Mouse (Mus musculus) cerebellum, adult 2 months (tissue): ENCODE measurements around the gene Olfr1418. TPM values are rescaled to one million over a fixed set of nuclear protein-coding genes. Genes with fewer than 3 reads are reported as not detected.

Source experiments
- DNase-seq, 2 experiments: peaks; one replicate each; pipeline ENCODE4 v3.0.0; 2021
- H3K27ac ChIP-seq: fragments of 200-500 bp; 2 replicates; pipeline ENCODE4 v1.5.1; 2012; ENCODE audit warnings: low read length, control low read depth, inconsistent platforms; ENCODE audit not compliant: insufficient read depth
- H3K27me3 ChIP-seq: fragments of 200-500 bp; 2 replicates; pipeline ENCODE4 v1.6.1; 2012; ENCODE audit warnings: inconsistent platforms, mild to moderate bottlenecking, low read length, moderate library complexity; ENCODE audit not compliant: control insufficient read depth, insufficient read depth
- H3K4me1 ChIP-seq: fragments of 200-500 bp; 2 replicates; pipeline ENCODE4 v1.6.1; 2011; ENCODE audit warnings: low read length; ENCODE audit not compliant: control insufficient read depth, insufficient read depth
- H3K4me3 ChIP-seq: fragments of 200-500 bp; replicated peaks from 2 replicates; pipeline ENCODE3; 2011; ENCODE audit warnings: mild to moderate bottlenecking, low read depth, low read length, control low read depth; ENCODE audit not compliant: insufficient read depth
- CTCF ChIP-seq: fragments of 200-500 bp; IDR thresholded peaks from 2 replicates; pipeline ENCODE4 v1.5.1; 2011; ENCODE audit warnings: low read depth, mild to moderate bottlenecking, control low read depth, low read length, moderate library complexity, borderline replicate concordance; ENCODE audit not compliant: insufficient read depth
- POLR2A ChIP-seq: fragments of 200-500 bp; IDR thresholded peaks from 2 replicates; pipeline ENCODE4 v1.6.1; 2011; ENCODE audit warnings: low read length, control low read depth, borderline replicate concordance; ENCODE audit not compliant: insufficient read depth
- WGBS: fragments of 180-500 bp; shearing (Covaris S2); methylation state at CpG from one replicate; pipeline ENCODE4 v1.1.7; 2018; 5-methylcytosine and 5-hydroxymethylcytosine counted together
- polyA plus RNA-seq: library from polyadenylated mRNA; depleted of rRNA; stranded (reverse); fragments of >200 nt; gene quantifications from 2 replicates; pipeline ENCODE4 v1.2.3, GENCODE M21; 2012

The Olfr1418 gene
- polyA plus RNA-seq, 1 experiment: not detected

DNA sequence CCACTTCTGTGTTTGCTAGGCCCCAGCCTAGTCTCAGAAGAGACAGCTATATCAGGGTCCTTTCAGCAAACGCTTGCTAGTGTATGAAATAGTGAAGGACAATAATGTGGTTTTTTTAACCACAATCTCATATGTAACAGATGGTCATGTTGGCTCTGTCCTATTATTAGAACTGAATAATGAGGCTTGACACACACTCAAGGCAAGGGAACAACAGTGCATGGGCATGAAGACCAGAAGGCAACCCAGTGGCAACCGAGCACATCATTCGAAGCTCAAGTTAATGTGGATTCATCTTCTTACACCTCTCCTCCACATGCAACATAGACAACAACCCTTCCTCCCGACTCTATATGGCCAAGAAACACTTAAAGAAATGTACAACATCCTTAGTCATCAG is 14.5 kb downstream of the Olfr1418 start:
- TF ChIP-seq POLR2A (no peak), CTCF (no peak)
- H3K4me1 ChIP-seq: peaks cover 3% of the 10 kb centered on the region; the same call in 1 of the 2 replicates
- peak in 1 of 2 experiments; percentile 19 for DNase-seq
- 31% methylated on average over 4 of the region's 4 CpGs for WGBS
- no peak overlapping the region for H3K4me3 ChIP-seq
- no peak overlapping the region for H3K27ac ChIP-seq
- H3K27me3 ChIP-seq: no peaks in the 10 kb centered on the region

DNA sequence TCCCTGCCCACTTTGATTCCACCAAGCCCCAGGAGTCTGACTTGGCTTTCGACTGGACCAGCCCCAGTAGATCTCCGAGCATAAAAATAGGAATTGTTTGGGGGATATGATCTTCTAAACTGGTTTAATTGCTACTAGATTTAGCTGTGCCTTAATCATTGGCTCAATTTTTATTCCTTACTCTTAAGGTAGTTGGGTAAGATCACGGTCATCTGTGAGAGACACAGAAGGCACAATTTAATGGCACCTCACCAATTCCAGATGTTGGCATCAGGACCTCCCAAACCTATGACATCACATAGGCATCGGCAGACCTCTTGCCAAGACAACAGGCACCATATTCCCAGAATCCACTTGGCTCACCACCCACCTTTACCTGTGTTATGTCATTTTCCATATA is 21.7 kb downstream of the Olfr1418 start, which contains the start of gene Olfr1417:
Gene Olfr1417, minus strand, starts transcription at position 101 of the 400 bp plus-strand sequence.
- Histone ChIP-seq H3K4me1 (no peaks in the 10 kb centered on the region), H3K27me3 (no peaks in the 10 kb centered on the region), H3K27ac (no peak within 1 kb of the TSS), H3K4me3 (no peak within 1 kb of the TSS)
- no peak for DNase-seq
- TF ChIP-seq POLR2A: no peak
- no peak for TF ChIP-seq CTCF
- 90% methylated on average over 4 of the region's 4 CpGs for WGBS

DNA sequence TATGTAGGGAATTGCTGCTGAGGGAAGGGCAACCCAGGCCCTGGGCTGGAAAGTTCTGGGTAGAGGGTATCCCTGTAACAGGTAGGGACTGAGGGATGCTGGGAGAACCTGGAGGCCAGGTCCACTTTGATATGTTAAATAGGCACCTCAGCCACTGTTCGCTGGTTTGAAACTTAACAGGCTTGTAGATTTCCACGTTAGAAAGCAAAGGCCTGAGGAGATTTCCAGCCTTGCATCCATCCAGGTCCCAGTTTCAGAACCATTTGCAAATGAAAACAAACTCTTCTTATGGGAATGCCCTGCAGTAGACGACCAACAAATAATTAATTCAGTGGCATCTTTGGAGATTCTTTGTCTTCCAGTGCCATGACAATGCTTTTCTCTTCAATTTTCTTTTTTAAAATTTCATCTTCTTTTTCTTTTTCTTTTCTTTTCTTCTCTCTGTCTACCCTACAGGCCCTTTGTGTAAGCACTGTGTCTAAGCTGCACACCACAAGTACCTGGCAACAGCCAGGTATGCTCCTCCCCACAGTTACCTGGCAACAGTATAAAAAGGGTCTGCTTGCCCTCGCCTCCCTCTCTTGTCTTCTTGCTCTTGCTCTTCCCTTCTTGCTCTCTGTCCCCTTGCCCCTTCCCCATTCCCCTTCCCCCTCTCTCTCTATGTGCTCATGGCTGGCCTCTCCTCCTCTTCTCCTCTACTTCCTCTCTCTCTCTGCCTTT is 37.4 kb downstream of the Olfr1418 start:
- no peaks in the 10 kb centered on the region for H3K27me3 ChIP-seq
- no peak overlapping the region for H3K27ac ChIP-seq
- no peak overlapping the region for H3K4me3 ChIP-seq
- 53% methylated on average over 4 of the region's 4 CpGs for WGBS
- H3K4me1 ChIP-seq: no peaks in the 10 kb centered on the region
- DNase-seq: no peak
- no peak for TF ChIP-seq CTCF
- TF ChIP-seq POLR2A: no peak

DNA sequence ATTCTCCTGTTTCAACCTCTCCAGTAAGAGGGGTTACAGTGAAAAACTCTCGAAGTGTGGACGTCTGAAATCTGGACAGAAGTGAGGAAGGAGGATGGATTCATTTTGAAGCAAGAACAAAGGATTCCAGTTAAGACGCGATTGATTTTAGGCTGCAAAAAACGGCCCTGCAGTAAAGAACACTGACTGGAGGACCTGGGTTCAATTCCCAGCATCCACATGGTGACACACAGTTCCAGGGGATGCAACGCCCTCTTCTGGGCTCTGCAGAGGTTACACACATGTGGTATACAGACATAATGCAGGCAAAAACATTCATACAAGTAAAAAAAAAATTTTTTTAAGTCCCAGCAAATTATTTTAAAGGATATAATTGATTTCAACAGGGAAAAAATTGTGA is 40.7 kb downstream of the Olfr1418 start:
- peak; percentile 16; the same call in 1 of the 2 replicates for TF ChIP-seq CTCF
- no peak for TF ChIP-seq POLR2A
- WGBS: 28% methylated on average over 6 of the region's 6 CpGs

DNA sequence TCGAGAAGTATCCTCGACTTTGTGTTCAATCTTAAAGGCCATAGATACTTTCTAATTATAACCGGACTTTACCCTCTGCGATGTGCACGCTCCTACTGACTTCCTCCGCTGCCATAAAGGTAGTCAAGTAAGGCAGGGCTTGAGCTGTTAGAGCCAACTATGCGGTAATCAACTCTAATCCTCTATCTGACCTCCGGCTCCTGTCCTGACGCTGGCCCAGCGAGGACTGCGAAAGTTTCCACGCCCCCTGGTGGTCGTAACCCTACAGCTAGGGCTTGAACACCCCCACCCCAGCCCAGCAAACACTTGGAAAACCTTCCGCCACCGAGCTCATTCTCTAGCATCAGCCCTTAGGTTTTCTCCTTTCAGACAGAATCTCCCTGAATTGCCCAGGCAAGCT is 41.1 kb downstream of the Olfr1418 start:
- Histone ChIP-seq H3K4me1 (no peaks in the 10 kb centered on the region), H3K27me3 (no peaks in the 10 kb centered on the region), H3K27ac (no peak overlapping the region), H3K4me3 (peak overlapping the region; percentile 81)
- WGBS: 1% methylated on average over 15 of the region's 15 CpGs
- peak; percentile 68 to 72 for DNase-seq
- TF ChIP-seq POLR2A: no peak
- TF ChIP-seq CTCF: peak; percentile 48; the same call in 1 of the 2 replicates

More for the DNA sequence above, 40.7 kb downstream of the Olfr1418 start:
- no peak overlapping the region for H3K27ac ChIP-seq
- H3K4me3 ChIP-seq: peak overlapping the region; percentile 81
- peak in 1 of 2 experiments; percentile 18 for DNase-seq
- H3K4me1 ChIP-seq: no peaks in the 10 kb centered on the region
- no peaks in the 10 kb centered on the region for H3K27me3 ChIP-seq

DNA sequence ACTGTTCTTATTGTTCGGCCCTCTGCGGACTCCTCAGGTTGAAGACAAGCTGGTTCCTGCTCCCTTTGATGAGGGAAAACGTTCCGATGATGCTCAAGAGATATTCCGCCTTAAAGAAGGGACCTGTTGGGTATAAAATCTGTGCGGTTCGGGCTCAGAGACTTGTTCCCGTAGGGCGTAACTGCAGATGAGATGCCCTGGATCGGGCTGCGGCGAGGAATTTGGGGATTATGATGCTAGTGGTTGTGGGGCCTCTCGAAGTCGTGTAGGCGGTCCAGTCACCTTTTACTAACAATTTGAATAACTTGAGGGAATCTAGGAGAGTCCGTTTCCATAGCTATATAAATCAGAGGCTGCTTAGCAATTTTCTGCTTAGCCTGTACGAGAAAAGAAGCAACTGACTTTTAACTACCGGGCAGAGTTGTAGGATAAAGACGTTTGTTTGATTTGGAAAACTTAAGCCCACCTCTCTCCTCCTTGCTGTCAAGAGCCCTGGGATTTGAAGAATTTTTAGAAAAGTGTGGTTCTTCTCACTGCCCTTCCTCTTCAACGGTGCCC is 41.6 kb downstream of the Olfr1418 start, which contains the start of gene Stx3:
Gene Stx3, minus strand, starts transcription at position 261 of the 558 bp plus-strand sequence.
- H3K27ac ChIP-seq: peak within 1 kb of the TSS; percentile 65; the same call in 1 of the 2 replicates
- no peaks in the 10 kb centered on the region for H3K4me1 ChIP-seq
- DNase-seq: no peak
- TF ChIP-seq POLR2A: no peak
- no peak for TF ChIP-seq CTCF
- no peaks in the 10 kb centered on the region for H3K27me3 ChIP-seq
- under 1% methylated on average over 20 of the region's 20 CpGs for WGBS
- H3K4me3 ChIP-seq: peak within 1 kb of the TSS; percentile 81

DNA sequence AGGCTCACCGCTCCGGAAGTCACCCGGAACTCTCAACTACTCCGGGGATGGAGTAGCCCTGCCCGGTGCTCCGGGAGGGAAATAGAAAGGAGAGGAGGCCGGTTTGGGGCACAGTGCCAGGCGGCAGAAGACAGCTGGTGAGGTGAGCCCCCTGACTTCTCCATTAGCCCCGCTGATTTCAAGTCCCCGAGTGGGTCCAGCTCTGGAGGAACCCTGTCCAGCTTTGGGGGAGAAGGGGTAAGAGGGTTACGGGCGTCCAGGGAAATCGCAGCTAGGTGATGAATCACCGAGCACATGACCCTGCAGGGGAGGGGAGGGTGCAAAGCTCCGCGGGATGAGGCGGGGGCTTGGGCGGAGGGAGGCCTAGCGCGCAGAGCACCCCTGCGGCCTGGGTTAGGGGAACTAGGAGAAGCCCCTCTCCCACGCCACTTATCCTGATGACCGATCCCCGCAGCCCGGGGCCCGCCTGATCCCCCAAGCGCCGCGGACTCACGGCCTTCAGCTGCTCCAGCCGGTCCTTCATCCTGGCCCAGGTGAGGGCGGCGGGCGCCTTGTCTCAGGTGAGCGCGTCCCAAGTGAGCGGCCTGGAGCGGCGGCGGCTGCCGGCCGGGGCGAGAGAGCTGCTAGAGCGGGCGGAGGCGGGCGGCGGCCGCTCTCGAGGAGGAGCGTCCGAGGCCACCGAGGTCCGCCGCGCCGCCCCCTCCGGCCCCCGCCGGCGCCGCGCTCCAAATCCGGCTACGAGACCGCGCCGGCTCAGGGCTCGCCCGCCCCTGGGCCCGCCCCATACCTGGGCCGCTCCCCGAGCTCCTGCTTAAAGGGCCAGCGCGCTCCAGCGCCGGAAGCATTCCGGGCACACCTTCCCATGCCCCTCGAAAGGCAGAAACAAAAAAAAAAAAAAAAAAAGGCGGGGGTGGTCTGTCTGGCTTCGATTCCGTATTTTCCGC is 42.4 kb downstream of the Olfr1418 start:
- TF ChIP-seq CTCF: no peak
- 0 out of 2 replicates have a peak, but pooled peaks have one; percentile 20 for TF ChIP-seq POLR2A
- H3K27me3 ChIP-seq: no peaks in the 10 kb centered on the region
- H3K4me1 ChIP-seq: no peaks in the 10 kb centered on the region; the same call in 1 of the 2 replicates
- peak overlapping the region; percentile 81 for H3K4me3 ChIP-seq
- under 1% methylated on average over 74 of the region's 83 CpGs for WGBS
- DNase-seq: peak; percentile 79 to 85
- H3K27ac ChIP-seq: peak overlapping the region; percentile 65; the same call in 1 of the 2 replicates
